Mouse (Mus musculus) adrenal gland, postnatal 10 days (tissue): ENCODE data around the gene Tmem229a. TPM values are rescaled to one million over a fixed set of nuclear protein-coding genes. Genes with fewer than 3 reads are reported as not detected.

ENCODE experiments used
- DNase-seq: peaks from one replicate; pipeline ENCODE4 v3.0.0; 2021; ENCODE audit warnings: mixed read lengths
- long read RNA-seq, 2 experiments: library from polyadenylated mRNA; stranded (forward); transcript quantifications; one replicate each; pipeline ENCODE4 v2.0.0; 2021
- total RNA-seq, 2 experiments: library from RNA; stranded (reverse); gene quantifications; 2 replicates each; pipeline ENCODE4 v1.2.3; 2021

Tmem229a gene
- total RNA-seq: under 1 TPM; 0.57 to 0.58 TPM
- long read RNA-seq, experiment 1, full-length matches to known transcripts: 2 of 2 reads
- long read RNA-seq, experiment 1, partial matches to known transcripts: 0 of 2 reads
- long read RNA-seq, experiment 1, other reads (novel, unspliced or antisense): 0 of 2 reads
- long read RNA-seq, experiment 2, full-length matches to known transcripts: 6 of 6 reads
- long read RNA-seq, experiment 2, partial matches to known transcripts: 0 of 6 reads
- long read RNA-seq, experiment 2, other reads (novel, unspliced or antisense): 0 of 6 reads

GRCm38 (mm10) chr6:24955946-24956585 is at the start of gene Tmem229a:
Gene Tmem229a, minus strand, starts transcription at chr6:24956297.
- peak; percentile 69 for DNase-seq

GRCm38 (mm10) chr6:24993754-24994153 is 37.7 kb upstream of the Tmem229a start:
- DNase-seq: no peak

- DNase-seq: no peak
Observed at GRCm38 (mm10) chr6:24989836-24990235, 33.7 kb upstream of the Tmem229a start.

GRCm38 (mm10) chr6:24976176-24976575 is 20.1 kb upstream of the Tmem229a start:
- no peak for DNase-seq

- no peak for DNase-seq
Observed at GRCm38 (mm10) chr6:24968471-24969223, 12.6 kb upstream of the Tmem229a start.

- DNase-seq: no peak
Observed at GRCm38 (mm10) chr6:24967726-24968125, 11.6 kb upstream of the Tmem229a start.

- DNase-seq: no peak
Observed at GRCm38 (mm10) chr6:24966010-24966682, 10.0 kb upstream of the Tmem229a start.

GRCm38 (mm10) chr6:24963754-24964153 is 7.7 kb upstream of the Tmem229a start:
- DNase-seq: no peak

GRCm38 (mm10) chr6:24956586-24956973 is 483 bp upstream of the Tmem229a start:
- DNase-seq: no peak

- DNase-seq: peak; percentile 54
Observed at GRCm38 (mm10) chr6:24955131-24955945, 759 bp downstream of the Tmem229a start.

- DNase-seq: no peak
Observed at GRCm38 (mm10) chr6:24954126-24954525, 2.0 kb downstream of the Tmem229a start.

GRCm38 (mm10) chr6:24952341-24952740 is 3.8 kb downstream of the Tmem229a start:
- DNase-seq: no peak

- DNase-seq: no peak
Observed at GRCm38 (mm10) chr6:24950669-24951068, 5.4 kb downstream of the Tmem229a start.

- DNase-seq: no peak
Observed at GRCm38 (mm10) chr6:24925076-24925785, 30.9 kb downstream of the Tmem229a start.

GRCm38 (mm10) chr6:24913591-24913990 is 42.5 kb downstream of the Tmem229a start:
- DNase-seq: no peak

GRCm38 (mm10) chr6:24910728-24911105 is 45.4 kb downstream of the Tmem229a start:
- no peak for DNase-seq

- DNase-seq: no peak
Observed at GRCm38 (mm10) chr6:24910016-24910727, 45.9 kb downstream of the Tmem229a start.

- no peak for DNase-seq
Observed at GRCm38 (mm10) chr6:24907824-24908223, 48.3 kb downstream of the Tmem229a start.

- DNase-seq: no peak
Observed at GRCm38 (mm10) chr6:24905101-24905500, 51.0 kb downstream of the Tmem229a start.
